Mouse (Mus musculus) Muller cell, postnatal 12 days (primary cell): ENCODE measurements around the gene Ampd3.

Source experiments
- DNase-seq: peaks from one replicate; pipeline ENCODE4 v3.0.0-alpha.2; 2015; ENCODE audit errors: inconsistent ontology term

Ampd3 gene

DNA sequence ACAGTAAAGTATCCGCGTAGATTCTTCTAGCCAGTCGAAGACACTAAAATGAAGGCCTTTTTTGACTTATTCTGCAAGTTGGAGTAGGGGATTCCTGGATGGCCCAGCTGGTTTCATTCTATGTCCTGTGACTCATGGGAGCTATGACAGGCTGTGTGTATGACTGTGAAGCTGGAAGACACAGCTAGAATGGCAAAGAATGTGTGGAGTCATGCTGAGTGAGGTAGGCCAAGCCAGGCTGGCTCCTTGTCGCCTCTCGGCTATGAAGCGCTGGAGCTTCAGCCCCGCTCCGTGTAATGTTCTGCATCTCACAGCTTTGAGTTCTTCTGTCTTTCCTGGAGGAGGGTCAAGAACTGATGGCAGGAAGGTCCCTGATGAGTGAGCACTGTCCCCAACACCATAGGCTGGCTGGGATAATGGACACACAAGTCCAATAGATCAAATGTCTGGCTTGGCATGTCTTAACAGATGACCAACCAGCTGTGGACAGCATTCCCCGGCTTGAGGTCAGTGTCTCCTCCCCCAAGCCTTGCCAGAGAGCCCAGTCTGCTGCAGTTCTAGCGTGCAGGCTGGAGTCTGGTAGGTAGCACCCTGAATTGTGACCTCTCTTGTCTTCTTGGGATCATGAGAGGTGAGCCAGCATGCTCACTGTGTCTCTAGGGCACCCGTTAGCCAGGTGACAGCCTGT, 29.9 kb downstream of the Ampd3 start:
- DNase-seq = peak; percentile 72

DNA sequence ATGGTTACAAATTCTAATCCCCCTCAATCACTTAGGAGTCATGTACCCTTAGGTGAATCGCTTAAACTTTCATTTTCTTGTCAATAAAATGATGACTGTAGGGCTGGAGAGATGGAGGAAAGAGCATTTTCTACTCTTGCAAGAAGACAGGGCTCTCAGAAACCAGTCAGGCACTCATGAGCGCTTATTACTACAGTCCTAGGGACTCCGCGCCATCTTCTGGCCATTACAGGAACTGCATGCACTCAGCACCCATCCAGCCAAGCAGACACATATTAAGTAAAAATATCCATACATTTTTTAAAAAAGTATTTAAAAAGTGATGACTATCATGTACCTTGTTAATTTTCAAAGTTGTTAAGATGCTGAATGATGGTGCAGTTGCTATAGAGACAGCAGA, 33.0 kb downstream of the Ampd3 start:
- DNase-seq = peak; percentile 49

GRCm38 (mm10) chr7:110803131-110803530, 35.1 kb downstream of the Ampd3 start:
- DNase-seq = no peak

DNA sequence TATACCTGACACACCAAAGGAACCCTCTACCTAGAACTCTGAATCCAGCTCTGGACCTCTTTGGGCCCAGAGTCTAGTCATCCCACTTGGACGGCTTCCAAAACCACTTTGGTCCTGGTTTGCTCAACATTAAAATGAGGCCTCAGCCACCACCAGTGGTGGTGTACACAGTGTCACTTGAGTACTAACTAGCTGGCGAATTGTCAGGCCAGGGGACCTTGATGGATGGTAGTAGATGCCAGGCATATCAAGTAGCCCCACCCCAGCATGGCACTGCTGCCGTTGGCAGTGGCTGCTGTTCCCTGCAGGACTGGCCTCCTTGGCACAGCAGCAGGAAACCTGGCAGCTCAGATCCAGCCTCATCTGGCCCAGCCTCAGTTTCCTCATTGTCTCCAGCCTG, 36.3 kb downstream of the Ampd3 start:
- DNase-seq = peak; percentile 32

DNA sequence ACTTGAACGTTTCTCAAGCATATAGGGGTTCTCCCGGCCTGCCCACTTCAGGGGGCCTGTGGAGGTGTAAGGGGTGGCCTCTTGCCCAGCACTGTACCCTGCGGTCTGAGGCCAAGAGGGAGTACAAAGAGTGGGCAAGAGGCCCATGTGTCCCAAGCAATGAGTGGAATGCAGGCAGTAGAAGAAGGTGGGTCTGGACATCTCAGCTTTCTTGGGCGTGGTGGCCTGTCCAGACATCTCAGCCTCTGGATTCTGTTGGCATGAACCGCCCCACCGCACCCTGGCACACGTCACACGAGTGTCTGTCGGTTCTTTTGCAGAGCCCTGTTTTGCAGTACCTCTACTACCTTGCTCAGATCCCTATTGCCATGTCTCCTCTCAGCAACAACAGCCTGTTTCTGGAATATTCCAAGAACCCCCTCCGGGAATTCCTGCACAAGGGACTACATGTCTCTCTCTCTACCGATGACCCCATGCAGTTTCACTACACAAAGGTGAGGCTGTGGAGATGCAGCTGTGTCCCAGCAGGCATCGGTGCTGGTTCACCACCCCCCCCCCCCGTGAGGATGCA, 39.5 kb downstream of the Ampd3 start:
- no peak for DNase-seq

GRCm38 (mm10) chr7:110808962-110809361, 41.0 kb downstream of the Ampd3 start:
- no peak for DNase-seq

DNA sequence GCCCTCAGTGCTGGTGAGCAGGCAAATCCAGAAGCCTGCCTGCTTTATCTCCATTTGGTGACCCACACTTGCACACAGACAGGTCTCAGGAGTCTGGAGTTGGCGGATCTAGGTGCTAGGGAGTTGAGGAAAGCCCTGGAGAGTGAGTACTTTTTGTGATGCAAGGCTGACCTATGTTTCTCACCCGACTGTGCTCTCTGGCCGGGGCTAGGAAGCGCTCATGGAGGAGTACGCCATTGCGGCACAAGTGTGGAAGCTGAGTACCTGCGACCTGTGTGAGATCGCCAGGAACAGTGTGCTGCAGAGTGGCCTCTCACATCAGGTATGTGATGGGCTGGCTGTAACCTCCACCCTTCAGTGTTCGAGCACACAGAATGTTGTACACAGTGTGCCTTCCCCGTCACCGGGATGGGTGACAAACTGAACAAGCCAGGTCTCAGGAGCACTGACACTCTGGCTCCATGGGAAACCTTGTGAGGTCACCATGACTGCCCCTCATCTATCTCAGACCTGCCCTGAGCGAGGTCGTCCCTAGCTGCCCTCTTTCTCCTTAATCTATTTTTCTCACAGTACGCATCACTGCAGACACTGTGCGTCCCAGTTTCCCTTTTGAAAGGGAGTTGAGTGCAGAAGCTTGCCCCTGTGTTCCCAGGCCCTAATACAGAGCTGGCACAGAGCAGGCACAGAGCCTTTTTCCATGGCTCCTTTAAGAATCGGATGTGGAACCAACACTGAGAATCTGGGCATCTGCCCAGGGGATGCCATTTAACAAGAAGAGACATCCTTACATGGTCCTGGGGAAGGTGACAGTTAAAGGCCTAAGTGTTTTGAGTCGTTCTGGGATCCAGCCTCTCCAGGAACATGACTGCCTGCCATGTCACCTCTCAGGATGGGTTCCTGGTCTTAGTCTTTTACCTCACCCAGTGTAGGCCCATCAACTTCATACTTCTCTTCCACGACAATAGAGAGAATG, 41.9 kb downstream of the Ampd3 start:
- peak; percentile 25 for DNase-seq

- DNase-seq = no peak
Measured at GRCm38 (mm10) chr7:110810995-110811394, 43.0 kb downstream of the Ampd3 start.

DNA sequence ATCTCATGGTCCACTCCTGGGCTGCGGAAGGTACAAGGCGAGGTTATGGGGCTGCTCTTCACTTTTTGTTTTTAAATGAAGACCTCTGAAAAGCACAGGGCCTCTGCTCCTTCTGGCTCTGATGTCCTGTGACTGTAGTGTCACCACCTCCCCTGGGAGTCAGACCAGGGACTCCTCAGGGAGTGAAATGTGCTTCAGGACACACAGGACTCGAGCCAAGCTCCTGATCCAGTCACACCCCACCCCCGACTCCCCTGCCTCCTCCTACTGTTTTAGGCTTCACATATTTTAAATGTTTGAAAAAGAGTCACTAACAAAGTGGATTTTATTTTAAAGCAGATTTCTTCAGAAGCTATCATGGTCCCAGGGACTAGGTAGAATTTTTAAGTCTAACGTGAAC, 43.5 kb downstream of the Ampd3 start:
- peak; percentile 9 for DNase-seq

DNA sequence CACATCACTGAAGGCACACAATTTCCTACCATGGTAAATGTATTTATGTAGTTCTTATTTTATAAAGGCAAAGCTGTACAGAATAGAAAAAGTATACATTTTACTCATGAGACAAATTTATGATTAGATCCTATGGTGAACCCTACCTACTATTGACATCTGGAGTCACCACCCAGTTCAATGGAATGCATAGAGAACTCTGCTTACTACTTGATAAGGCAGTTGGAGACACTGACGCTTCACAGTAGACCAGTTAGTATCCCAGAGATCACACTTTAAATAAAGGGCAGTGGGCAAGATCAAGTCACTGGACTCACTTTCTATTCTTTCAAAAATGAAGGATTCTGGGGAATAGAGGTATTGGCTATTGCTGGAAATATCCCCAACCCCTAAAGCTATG, 46.0 kb downstream of the Ampd3 start:
- DNase-seq = no peak

- peak; percentile 21 for DNase-seq
Measured at GRCm38 (mm10) chr7:110816037-110816436, 48.0 kb downstream of the Ampd3 start.

DNA sequence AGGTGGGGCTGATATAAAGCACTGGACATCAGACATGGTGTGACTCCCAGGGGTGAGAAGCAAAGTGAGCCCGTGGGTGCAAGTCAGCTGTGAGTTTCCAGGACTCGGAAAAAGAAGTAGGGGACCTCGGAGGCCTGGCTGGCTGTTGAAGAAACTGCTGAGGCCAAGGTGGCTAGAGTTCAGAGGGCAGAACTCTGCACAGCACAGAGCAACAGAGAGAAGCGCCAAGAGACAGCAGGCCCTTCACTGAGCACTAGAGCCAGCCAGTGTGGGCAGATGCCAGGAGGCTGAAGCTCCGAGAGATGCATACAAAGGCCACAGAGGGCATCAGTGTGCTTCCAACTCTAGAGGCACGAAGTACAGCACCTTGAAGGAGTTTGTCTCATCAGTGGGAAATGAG, 50.2 kb downstream of the Ampd3 start:
- no peak for DNase-seq

DNA sequence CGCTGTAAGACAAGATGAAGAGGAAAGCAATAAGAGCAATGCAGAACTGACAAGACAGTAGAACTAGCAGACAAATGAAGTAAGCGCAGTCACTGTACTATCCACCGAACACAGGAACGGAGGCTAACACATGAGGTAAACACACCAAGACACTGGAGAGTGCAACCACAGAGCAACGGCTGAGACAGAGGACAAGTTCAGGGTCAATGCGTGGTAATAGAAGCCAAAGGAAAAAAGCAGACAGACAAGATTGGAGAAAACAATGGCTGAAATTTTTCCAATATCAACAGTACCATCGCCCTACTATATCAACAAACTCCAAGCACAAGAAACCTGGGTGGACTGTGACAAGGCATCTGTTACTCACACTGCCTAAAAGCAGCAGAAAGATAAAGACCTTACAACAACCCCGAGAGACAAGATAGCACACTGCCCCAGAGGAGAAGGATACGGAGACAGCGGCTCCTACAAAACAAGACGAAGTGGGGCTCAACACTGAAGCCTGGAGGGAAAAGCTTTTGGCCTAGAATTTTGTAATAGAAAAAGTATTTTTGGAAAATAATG, 50.9 kb downstream of the Ampd3 start:
- DNase-seq = no peak

GRCm38 (mm10) chr7:110821068-110821467, 53.1 kb downstream of the Ampd3 start:
- DNase-seq = peak; percentile 80

DNA sequence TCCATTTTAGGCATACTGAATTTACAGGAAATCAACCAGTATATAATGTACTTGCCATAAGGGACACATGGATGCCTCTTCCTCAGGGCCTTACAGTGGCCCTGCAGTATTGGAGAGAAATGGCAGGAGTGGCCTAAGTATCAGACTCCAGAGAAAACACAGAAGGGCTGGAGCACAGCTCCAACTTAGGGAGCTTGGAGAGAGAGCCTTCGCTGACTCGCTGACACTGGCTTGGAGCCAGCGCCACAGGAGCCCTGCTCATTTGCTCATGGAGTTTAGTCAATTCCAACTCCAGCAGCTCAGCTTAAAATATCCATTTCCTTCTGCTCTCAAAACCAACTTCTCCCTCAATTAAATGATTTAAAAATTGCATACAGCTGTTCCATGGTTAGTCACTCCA, 53.6 kb downstream of the Ampd3 start:
- DNase-seq = peak; percentile 52

DNA sequence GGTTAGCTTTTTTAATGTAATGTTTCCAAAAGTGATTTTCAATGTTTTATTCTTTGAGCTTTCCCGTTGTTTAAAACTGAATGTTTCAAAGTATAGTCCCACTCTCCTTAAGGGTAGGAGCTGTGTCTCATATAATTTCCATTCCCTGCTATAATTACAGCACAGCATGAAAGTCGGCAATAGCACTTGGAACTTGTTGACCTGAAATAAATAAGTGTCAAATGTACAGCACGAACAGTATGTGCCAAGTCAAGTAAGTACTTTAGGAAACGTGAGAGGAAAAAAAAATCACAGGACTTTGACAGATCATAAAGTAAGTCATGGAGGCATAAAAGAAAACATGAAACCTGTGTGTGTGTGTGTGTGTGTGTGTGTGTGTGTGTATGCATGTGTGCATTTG, 54.0 kb downstream of the Ampd3 start:
- no peak for DNase-seq

DNA sequence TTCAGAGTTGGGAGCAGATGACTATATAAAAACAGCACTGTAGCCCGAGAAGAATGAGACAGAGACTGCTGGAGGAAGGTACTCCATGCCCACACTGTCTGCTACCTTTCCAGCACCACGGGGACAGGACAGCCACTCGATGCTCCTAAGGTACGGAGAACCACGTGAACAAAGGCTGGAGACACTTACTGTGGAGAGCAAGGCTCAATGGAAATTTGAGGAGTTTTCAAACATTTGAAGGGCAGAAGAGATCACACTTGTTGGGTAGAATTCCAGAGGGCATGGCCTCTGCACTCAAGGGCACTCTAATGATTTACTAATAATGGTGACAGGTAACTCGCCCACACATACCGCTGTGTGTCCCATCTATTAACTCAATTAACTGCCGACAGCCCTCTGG, 55.1 kb downstream of the Ampd3 start:
- no peak for DNase-seq

DNA sequence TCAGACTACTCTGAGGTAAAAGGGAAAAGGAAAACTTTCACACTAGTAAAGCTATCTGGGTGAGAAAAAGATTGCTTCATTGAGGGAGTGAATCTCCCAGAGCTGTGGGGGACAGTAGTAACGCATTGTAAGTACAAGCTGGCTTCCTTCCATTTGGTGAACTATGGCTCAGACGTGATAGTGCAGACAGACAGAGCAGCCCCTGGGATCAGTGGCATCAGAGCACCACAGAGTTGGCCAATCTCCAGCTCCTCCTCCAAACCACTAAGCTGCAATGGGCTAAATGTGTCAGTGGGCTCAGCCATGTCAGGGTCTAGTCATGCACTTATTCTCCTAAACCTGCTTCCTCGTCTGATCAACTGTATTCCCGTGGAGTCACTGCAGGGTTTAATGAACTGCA, 55.6 kb downstream of the Ampd3 start:
- peak; percentile 60 for DNase-seq

GRCm38 (mm10) chr7:110823995-110824953, 56.3 kb downstream of the Ampd3 start:
- no peak for DNase-seq

GRCm38 (mm10) chr7:110833024-110833423, 65.0 kb downstream of the Ampd3 start:
- DNase-seq = peak; percentile 68

GRCm38 (mm10) chr7:110834018-110834417, 66.0 kb downstream of the Ampd3 start:
- no peak for DNase-seq
